Mouse (Mus musculus) embryo, embryonic 10 days (tissue): Measurements from ENCODE around the gene Pxk.
"Not testable (repeated sequence)": the region's sequence is repeated elsewhere in the genome, so short reads cannot be mapped to it uniquely, and the experiment has no call there.

Experiments
- DNase-seq: peaks from one replicate; pipeline ENCODE4 v3.0.0-alpha.2; 2015; ENCODE audit warnings: low spot score

The Pxk gene

GRCm38 (mm10) chr14:8102676-8103075 is 4.7 kb downstream of the Pxk start:
- no peak for DNase-seq

- DNase-seq, result no peak
These were observed 10.0 kb downstream of the Pxk start for GRCm38 (mm10) chr14:8108047-8108446.

GRCm38 (mm10) chr14:8108976-8109375 is 11.0 kb downstream of the Pxk start:
- no peak for DNase-seq

GRCm38 (mm10) chr14:8111545-8111944 is 13.5 kb downstream of the Pxk start:
- no peak for DNase-seq

GRCm38 (mm10) chr14:8112036-8112435 is 14.0 kb downstream of the Pxk start:
- DNase-seq, result no peak

GRCm38 (mm10) chr14:8113616-8114015 is 15.6 kb downstream of the Pxk start:
- DNase-seq, result no peak

GRCm38 (mm10) chr14:8114306-8114705 is 16.3 kb downstream of the Pxk start:
- DNase-seq, result no peak

GRCm38 (mm10) chr14:8114756-8115155 is 16.7 kb downstream of the Pxk start:
- DNase-seq, result no peak

GRCm38 (mm10) chr14:8115772-8116171 is 17.8 kb downstream of the Pxk start:
- no peak for DNase-seq

- DNase-seq, result no peak
These were observed 19.4 kb downstream of the Pxk start for GRCm38 (mm10) chr14:8117371-8117770.

GRCm38 (mm10) chr14:8119454-8119853 is 21.4 kb downstream of the Pxk start:
- no peak for DNase-seq

GRCm38 (mm10) chr14:8119904-8120303 is 21.9 kb downstream of the Pxk start:
- no peak for DNase-seq

GRCm38 (mm10) chr14:8123141-8123540 is 25.1 kb downstream of the Pxk start:
- no peak for DNase-seq

GRCm38 (mm10) chr14:8123611-8124010 is 25.6 kb downstream of the Pxk start:
- not testable (repeated sequence) for DNase-seq

GRCm38 (mm10) chr14:8124046-8124881 is 26.3 kb downstream of the Pxk start:
- no peak for DNase-seq

- no peak for DNase-seq
These were observed 30.0 kb downstream of the Pxk start for GRCm38 (mm10) chr14:8127971-8128370.

GRCm38 (mm10) chr14:8132789-8133188 is 34.8 kb downstream of the Pxk start:
- DNase-seq, result no peak

- no peak for DNase-seq
These were observed 36.2 kb downstream of the Pxk start for GRCm38 (mm10) chr14:8134234-8134633.

GRCm38 (mm10) chr14:8135130-8135529 is 37.1 kb downstream of the Pxk start:
- DNase-seq, result no peak

GRCm38 (mm10) chr14:8139724-8140710 is 42.0 kb downstream of the Pxk start:
- DNase-seq, result no peak

GRCm38 (mm10) chr14:8141131-8141530 is 43.1 kb downstream of the Pxk start:
- DNase-seq, result no peak

GRCm38 (mm10) chr14:8145594-8146558 is 47.9 kb downstream of the Pxk start:
- no peak for DNase-seq
